Mouse (Mus musculus) cerebellum, adult 2 months (tissue): ENCODE results near the gene Trpv1.

Experiments used
- CTCF ChIP-seq: fragments of 200-500 bp; IDR thresholded peaks from 2 replicates; pipeline ENCODE4 v1.5.1; 2011; ENCODE audit warnings: low read depth, mild to moderate bottlenecking, control low read depth, low read length, moderate library complexity, borderline replicate concordance; ENCODE audit not compliant: insufficient read depth
- POLR2A ChIP-seq: fragments of 200-500 bp; IDR thresholded peaks from 2 replicates; pipeline ENCODE4 v1.6.1; 2011; ENCODE audit warnings: low read length, control low read depth, borderline replicate concordance; ENCODE audit not compliant: insufficient read depth

DNA sequence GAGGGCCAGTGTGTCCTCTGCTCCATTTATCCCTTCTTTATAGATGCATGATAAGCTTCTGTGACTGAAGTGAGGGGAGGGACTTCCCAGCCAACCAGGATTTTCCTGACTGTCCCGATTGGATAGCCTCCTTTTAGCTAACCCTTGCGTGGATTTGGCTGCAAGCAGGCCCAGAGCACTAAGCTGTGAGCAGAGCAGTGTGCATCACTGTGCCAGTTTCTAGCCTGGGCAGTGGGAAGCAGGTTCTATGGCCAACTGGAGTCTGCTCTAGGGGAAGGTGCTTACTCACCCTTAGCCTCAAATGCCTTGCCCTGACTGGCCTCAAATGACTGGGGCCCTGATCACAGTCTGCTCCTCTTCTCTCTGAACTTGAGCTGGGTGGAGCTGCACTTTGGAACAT lies 40.7 kb downstream of the Trpv1 start:
- TF ChIP-seq CTCF (no peak), POLR2A (no peak)
